Mouse (Mus musculus) bone marrow macrophage, adult 2 months (primary cell): ENCODE measurements around the gene Pltp.

Source experiments
- CTCF ChIP-seq: IDR thresholded peaks from 2 replicates; pipeline ENCODE4 v1.5.1; 2012; ENCODE audit warnings: low read depth, mild to moderate bottlenecking, low read length, moderate library complexity
- POLR2A ChIP-seq: IDR thresholded peaks from 2 replicates; pipeline ENCODE4 v1.6.1; 2012; ENCODE audit warnings: mild to moderate bottlenecking, low read depth, low read length, borderline replicate concordance

GRCm38 (mm10) chr2:164879568-164880277 is 22.2 kb upstream of the Pltp start:
- TF ChIP-seq CTCF (no peak), POLR2A (no peak)
